Mouse (Mus musculus): Measurements from ENCODE around the gene Gm20908.
"Not testable (repeated sequence)": the region's sequence is repeated elsewhere in the genome, so short reads cannot be mapped to it uniquely, and the experiment has no call there.

Gene Gm20908

GRCm38 (mm10) chrY:64472966-64473365, at the start of gene Gm20908:
Gene Gm20908 (plus strand): TSS chrY:64473266.
- H3K27me3 ChIP-seq (ENCODE audit: control insufficient read depth, insufficient read depth, low read length, poor library complexity, severe bottlenecking); DNase-seq (ENCODE audit: low read depth, low spot score); H3K36me3 ChIP-seq (ENCODE audit: control insufficient read depth, insufficient read depth, low read length, poor library complexity, severe bottlenecking): not testable (repeated sequence)

All from splenic B cell, adult 2 months (primary cell).